Mouse (Mus musculus) forebrain, embryonic 11.5 days (tissue): Measurements from ENCODE around the gene Ate1. TPM values are rescaled to one million over a fixed set of nuclear protein-coding genes. Genes with fewer than 3 reads are reported as not detected.

Source experiments
- ATAC-seq: fragments of 200-750 bp; cut with Nextera tagmentation; replicated peaks from 2 replicates; pipeline ENCODE4 v1.8.0; 2017; ENCODE audit warnings: moderate TSS enrichment; ENCODE audit not compliant: low FRiP score
- DNase-seq: peaks from one replicate; pipeline ENCODE4 v3.0.0-alpha.2; 2017; ENCODE audit warnings: low spot score
- H3K27ac ChIP-seq: fragments of 300-500 bp; sonication (generic); 2 replicates; pipeline ENCODE4 v1.5.1; 2014; ENCODE audit warnings: low read depth, low read length
- H3K27me3 ChIP-seq: fragments of 300-500 bp; sonication (generic); 2 replicates; pipeline ENCODE4 v1.6.1; 2014; ENCODE audit warnings: mild to moderate bottlenecking, low read length, mixed read lengths; ENCODE audit not compliant: control insufficient read depth, insufficient read depth
- H3K36me3 ChIP-seq: fragments of 300-500 bp; sonication (generic); 2 replicates; pipeline ENCODE4 v1.6.1; 2014; ENCODE audit warnings: mild to moderate bottlenecking, low read length, moderate library complexity, mixed read lengths; ENCODE audit not compliant: control insufficient read depth, insufficient read depth
- H3K4me1 ChIP-seq: fragments of 300-500 bp; sonication (generic); replicated peaks from 2 replicates; pipeline ENCODE4 v1.6.1; 2014; ENCODE audit warnings: low read length, mixed read lengths; ENCODE audit not compliant: control insufficient read depth, insufficient read depth
- H3K4me2 ChIP-seq: fragments of 300-500 bp; sonication (generic); 2 replicates; pipeline ENCODE4 v1.6.1; 2014; ENCODE audit warnings: low read depth, mild to moderate bottlenecking, low read length, moderate library complexity, mixed read lengths; ENCODE audit not compliant: severe bottlenecking
- H3K4me3 ChIP-seq: fragments of 300-500 bp; sonication (generic); 2 replicates; pipeline ENCODE4 v1.5.1; 2014; ENCODE audit warnings: low read depth, low read length
- H3K9ac ChIP-seq: fragments of 300-500 bp; sonication (generic); 2 replicates; pipeline ENCODE4 v1.6.1; 2014; ENCODE audit warnings: low read length
- H3K9me3 ChIP-seq: fragments of 300-500 bp; sonication (generic); 2 replicates; pipeline ENCODE4 v1.6.1; 2016; ENCODE audit warnings: low read length, mixed read lengths; ENCODE audit not compliant: control insufficient read depth
- WGBS: fragments of 180-500 bp; shearing (Covaris S2); extraction: QIAGEN DNeasy Blood & Tissue Kit; methylation state at CpG from one replicate; pipeline ENCODE4 v1.1.7; 2014; 5-methylcytosine and 5-hydroxymethylcytosine counted together
- polyA plus RNA-seq: library from polyadenylated mRNA; unstranded; fragments of >200 nt; fragmentation: Nextera tagmentation; extraction: Ambion mirVana; gene quantifications from 2 replicates; pipeline ENCODE4 v1.2.1, GENCODE M21; 2014

Gene Ate1
- 57.5 and 59.7 TPM in 2 replicates for polyA plus RNA-seq

GRCm38 (mm10) chr7:130520049-130520425, at the start of gene Ate1:
Ate1 (minus strand) TSS chr7:130520369.
- Histone ChIP-seq H3K4me1 (no peaks in the 10 kb centered on the region; the same call in 1 of the 2 replicates), H3K27me3 (no peaks in the 10 kb centered on the region), H3K9me3 (no peaks in the 10 kb centered on the region), H3K9ac (peak within 1 kb of the TSS; percentile 90), H3K4me3 (peak within 1 kb of the TSS; percentile 82), H3K27ac (peak within 1 kb of the TSS; percentile 92), H3K4me2 (peak within 1 kb of the TSS; percentile 78), H3K36me3 (no peaks in the 10 kb centered on the region)
- no peak for ATAC-seq
- DNase-seq: no peak
- WGBS: 20% methylated on average over 20 of the region's 20 CpGs

- no peak overlapping the region for H3K4me3 ChIP-seq
- no peaks in the 10 kb centered on the region for H3K27me3 ChIP-seq
- no peak overlapping the region for H3K27ac ChIP-seq
- H3K9ac ChIP-seq: no peak overlapping the region
- DNase-seq (peak; percentile 41), ATAC-seq (no peak)
- H3K36me3 ChIP-seq: no peaks in the 10 kb centered on the region
- H3K4me1 ChIP-seq: no peaks in the 10 kb centered on the region
- WGBS: 82% methylated on average over 9 of the region's 9 CpGs
- no peak overlapping the region for H3K4me2 ChIP-seq
- H3K9me3 ChIP-seq: no peaks in the 10 kb centered on the region
These were observed 48.7 kb upstream of the Ate1 start for GRCm38 (mm10) chr7:130568783-130569436.

GRCm38 (mm10) chr7:130564596-130564995, 44.4 kb upstream of the Ate1 start:
- H3K9me3 ChIP-seq: no peaks in the 10 kb centered on the region
- no peak overlapping the region for H3K4me3 ChIP-seq
- H3K36me3 ChIP-seq: no peaks in the 10 kb centered on the region
- H3K4me2 ChIP-seq: no peak overlapping the region
- DNase-seq (no peak), ATAC-seq (no peak)
- H3K9ac ChIP-seq: no peak overlapping the region
- H3K27ac ChIP-seq: no peak overlapping the region
- H3K4me1 ChIP-seq: no peaks in the 10 kb centered on the region
- no peaks in the 10 kb centered on the region for H3K27me3 ChIP-seq
- WGBS: 76% methylated on average over 3 of the region's 3 CpGs

- H3K4me1 ChIP-seq: no peaks in the 10 kb centered on the region
- H3K4me2 ChIP-seq: no peak overlapping the region
- no peak for ATAC-seq
- no peak overlapping the region for H3K27ac ChIP-seq
- no peak overlapping the region for H3K4me3 ChIP-seq
- no peak overlapping the region for H3K9ac ChIP-seq
- WGBS: 62% methylated on average over 4 of the region's 4 CpGs
- H3K9me3 ChIP-seq: no peaks in the 10 kb centered on the region
- DNase-seq: no peak
- H3K36me3 ChIP-seq: no peaks in the 10 kb centered on the region
- no peaks in the 10 kb centered on the region for H3K27me3 ChIP-seq
These were observed 43.7 kb upstream of the Ate1 start for GRCm38 (mm10) chr7:130563880-130564279.

- 82% methylated on average over 4 of the region's 4 CpGs for WGBS
- no peak for ATAC-seq
- no peak overlapping the region for H3K4me3 ChIP-seq
- H3K36me3 ChIP-seq: no peaks in the 10 kb centered on the region
- no peak overlapping the region for H3K27ac ChIP-seq
- no peaks in the 10 kb centered on the region for H3K27me3 ChIP-seq
- DNase-seq: no peak
- H3K4me1 ChIP-seq: no peaks in the 10 kb centered on the region
- H3K9ac ChIP-seq: no peak overlapping the region
- no peaks in the 10 kb centered on the region for H3K9me3 ChIP-seq
- H3K4me2 ChIP-seq: no peak overlapping the region
These were observed 43.1 kb upstream of the Ate1 start for GRCm38 (mm10) chr7:130563276-130563675.

DNA sequence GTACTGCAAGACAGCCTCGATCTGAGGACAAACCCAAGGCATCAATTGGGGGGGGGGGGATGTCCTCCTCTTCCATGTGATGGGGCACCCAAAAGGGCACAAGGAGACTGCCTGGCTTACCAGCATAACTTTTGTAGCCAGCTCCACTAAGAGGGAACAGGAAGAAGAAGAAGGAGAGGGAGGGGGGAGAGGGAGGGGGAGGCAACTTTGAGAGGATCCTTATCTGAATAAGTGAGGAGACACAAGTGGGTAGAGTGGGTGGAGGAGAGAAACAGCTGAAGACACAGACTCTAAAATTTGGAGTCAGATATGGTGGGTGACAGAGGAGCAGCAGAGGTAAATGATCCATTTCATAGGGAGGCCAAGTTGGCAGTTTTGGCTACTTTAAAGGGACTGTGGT, 40.8 kb upstream of the Ate1 start:
- H3K36me3 ChIP-seq: no peaks in the 10 kb centered on the region
- no peaks in the 10 kb centered on the region for H3K27me3 ChIP-seq
- no peaks in the 10 kb centered on the region for H3K4me1 ChIP-seq
- WGBS: 85% methylated on average over 1 of the region's 1 CpGs
- no peak overlapping the region for H3K27ac ChIP-seq
- no peak overlapping the region for H3K9ac ChIP-seq
- no peak for ATAC-seq
- DNase-seq: peak; percentile 6
- H3K9me3 ChIP-seq: no peaks in the 10 kb centered on the region
- H3K4me2 ChIP-seq: no peak overlapping the region
- H3K4me3 ChIP-seq: no peak overlapping the region

GRCm38 (mm10) chr7:130558592-130558991, 38.4 kb upstream of the Ate1 start:
- no peak overlapping the region for H3K9ac ChIP-seq
- H3K4me3 ChIP-seq: no peak overlapping the region
- H3K4me1 ChIP-seq: no peaks in the 10 kb centered on the region
- H3K27ac ChIP-seq: no peak overlapping the region
- no peak overlapping the region for H3K4me2 ChIP-seq
- H3K9me3 ChIP-seq: no peaks in the 10 kb centered on the region
- H3K36me3 ChIP-seq: no peaks in the 10 kb centered on the region
- 80% methylated on average over 4 of the region's 4 CpGs for WGBS
- ATAC-seq (no peak), DNase-seq (no peak)
- H3K27me3 ChIP-seq: no peaks in the 10 kb centered on the region

DNA sequence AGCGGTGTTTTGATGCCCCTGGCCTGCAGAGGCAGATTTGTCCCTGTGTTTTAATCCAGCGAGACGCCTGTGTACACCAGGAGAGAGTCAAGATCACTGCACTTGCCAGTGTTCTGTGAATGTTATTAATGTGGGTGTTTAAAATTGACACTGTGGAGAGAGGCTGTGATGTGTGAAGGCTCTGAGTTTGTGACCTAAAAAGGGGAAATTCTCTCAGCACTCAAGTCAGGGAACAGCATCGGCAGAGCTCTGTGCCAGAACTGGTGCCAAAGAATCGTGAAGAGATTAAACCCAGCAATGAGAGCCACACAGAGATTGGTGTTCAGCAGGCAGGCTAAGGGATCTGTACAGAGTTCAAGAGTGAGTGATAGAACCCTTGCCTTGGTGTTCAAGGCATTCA, 35.4 kb upstream of the Ate1 start:
- Histone ChIP-seq H3K9me3 (no peaks in the 10 kb centered on the region), H3K4me1 (no peaks in the 10 kb centered on the region), H3K36me3 (no peaks in the 10 kb centered on the region), H3K27ac (no peak overlapping the region), H3K9ac (no peak overlapping the region), H3K27me3 (no peaks in the 10 kb centered on the region), H3K4me3 (no peak overlapping the region), H3K4me2 (no peak overlapping the region)
- WGBS: 65% methylated on average over 5 of the region's 5 CpGs
- ATAC-seq (no peak), DNase-seq (no peak)

DNA sequence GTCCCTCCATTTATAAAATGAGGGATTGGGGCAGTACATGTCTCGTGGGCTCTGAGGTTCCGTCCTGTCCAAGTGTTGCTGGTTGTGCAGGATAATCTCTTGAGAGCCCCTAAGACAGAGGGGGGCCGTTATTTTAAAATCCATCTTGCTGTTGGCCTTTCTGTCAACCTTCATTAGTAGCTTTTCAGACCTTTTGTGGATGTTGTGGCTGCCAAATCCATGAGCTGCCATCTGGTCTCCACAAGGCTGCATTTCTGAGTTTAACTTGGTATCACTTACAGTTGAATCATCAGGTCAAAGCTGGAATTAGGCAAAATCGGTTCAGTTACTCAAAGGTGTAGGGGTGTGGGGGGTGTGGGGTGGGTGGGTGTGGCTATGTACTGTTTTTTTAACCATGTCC, 33.2 kb upstream of the Ate1 start:
- Histone ChIP-seq H3K27ac (no peak overlapping the region), H3K4me1 (no peaks in the 10 kb centered on the region), H3K27me3 (no peaks in the 10 kb centered on the region), H3K36me3 (no peaks in the 10 kb centered on the region), H3K9ac (no peak overlapping the region), H3K4me2 (no peak overlapping the region), H3K4me3 (no peak overlapping the region), H3K9me3 (no peaks in the 10 kb centered on the region)
- DNase-seq (no peak), ATAC-seq (no peak)
- WGBS: 73% methylated on average over 4 of the region's 4 CpGs
